Mouse (Mus musculus) frontal cortex, postnatal 36 days (tissue): ENCODE results near the gene Tbc1d22a.

ENCODE experiments used
- DNase-seq, 2 experiments: peaks; one replicate each; pipeline ENCODE4 v3.0.0; 2022; ENCODE audit warnings: low spot score in 2 of 2

Tbc1d22a gene

DNA sequence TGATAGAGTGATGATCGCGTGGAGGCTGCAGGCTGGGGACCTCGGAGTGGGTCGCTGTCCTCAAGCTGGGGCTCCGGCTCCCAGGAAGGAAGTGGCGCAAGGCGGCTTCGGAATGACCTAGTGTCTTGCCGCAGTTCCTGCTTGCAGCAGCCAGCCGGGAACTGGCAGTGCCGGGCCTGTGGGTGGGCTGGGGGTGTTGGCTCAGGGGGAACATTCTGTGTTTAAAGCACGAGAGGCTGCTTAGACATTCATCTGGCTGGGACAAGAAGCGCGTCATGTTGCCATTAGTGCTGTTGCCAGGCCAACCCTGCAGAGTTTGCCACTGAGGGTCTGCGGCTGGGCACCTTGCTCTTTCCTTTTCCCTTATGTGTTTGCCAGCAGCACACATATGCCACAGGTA, 63.2 kb downstream of the Tbc1d22a start:
- peak; percentile 57 to 74 for DNase-seq

DNA sequence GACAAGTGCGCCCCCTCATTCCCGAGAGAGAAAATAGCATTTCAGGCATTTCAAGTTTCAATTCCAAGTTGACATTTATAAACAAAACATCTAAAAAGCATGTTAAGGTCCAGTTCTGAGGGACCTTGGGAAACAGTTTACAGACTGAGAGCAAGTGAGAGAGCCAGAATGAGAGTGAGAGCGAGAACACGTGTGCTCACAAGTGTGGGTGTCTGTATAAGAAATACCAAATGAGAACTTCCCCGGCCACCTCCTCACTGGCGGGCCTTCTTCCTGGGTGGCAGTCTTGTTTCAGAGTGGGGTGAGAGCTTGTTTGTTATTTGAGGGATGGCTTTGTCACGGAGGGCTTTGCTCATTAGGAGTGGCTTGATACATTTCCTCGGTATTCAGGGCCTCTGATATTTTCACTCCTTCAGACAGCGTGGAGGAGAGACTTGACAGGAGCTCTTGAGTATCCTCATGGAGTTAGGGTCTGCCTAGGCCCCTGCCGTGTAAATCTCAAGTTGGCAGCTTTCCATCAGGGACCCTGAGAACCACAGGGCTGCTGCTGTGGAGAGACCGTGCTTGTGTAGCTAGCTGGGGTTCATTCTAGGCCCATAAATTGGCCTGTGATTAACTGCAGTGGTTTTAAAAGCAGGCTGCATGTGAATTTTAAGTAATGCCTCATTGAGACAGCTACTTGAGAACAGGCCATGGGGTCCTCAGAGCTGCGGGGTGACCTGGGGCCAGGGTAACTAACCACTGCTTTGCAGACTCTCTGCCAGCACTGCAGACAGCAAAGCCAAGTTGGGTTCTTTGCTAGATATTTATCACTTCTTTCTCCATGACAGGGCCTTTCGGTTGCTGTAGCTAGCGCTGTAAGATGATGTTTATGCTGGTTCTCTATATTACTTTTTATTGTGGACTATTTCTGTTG, 65.1 kb downstream of the Tbc1d22a start:
- DNase-seq: peak; percentile 45

DNA sequence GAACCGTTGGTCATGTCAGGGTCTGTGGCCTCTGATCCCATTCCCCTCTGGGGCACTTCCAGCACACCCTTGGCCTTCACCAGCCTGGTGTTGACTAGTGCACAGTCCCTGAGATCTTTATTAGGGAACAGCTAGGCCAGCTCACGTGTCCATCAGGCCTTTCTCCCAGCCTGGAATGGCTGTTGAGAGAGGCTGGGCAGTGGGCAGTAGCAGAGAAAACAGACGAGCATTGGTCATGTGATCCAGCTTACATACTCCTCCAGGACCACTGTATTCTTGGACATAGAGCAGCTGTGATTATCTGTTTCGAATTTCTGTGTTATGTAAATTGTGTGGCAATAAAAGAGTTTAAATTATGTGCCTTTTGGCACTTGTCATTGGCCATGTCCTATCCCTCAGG, 65.9 kb downstream of the Tbc1d22a start:
- no peak for DNase-seq

DNA sequence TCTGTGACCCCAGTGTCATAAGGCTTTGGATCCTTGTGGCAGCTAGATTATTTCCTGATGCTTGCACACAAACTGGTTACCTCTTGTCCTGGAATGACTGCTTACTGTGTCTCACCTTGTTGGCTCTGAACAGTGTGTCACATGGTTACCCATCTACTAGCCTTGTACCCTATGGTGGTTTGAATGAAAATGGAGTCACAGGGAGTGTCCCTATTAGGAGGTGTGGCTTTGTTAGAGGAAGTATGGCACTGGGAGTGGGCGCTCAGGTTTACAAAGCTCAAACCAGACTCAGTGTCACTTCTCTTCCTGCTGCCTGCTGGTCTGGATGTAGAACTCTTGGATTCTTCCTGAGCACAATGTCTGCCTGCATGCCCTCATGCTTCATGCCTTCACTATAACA, 69.0 kb downstream of the Tbc1d22a start:
- DNase-seq: no peak

DNA sequence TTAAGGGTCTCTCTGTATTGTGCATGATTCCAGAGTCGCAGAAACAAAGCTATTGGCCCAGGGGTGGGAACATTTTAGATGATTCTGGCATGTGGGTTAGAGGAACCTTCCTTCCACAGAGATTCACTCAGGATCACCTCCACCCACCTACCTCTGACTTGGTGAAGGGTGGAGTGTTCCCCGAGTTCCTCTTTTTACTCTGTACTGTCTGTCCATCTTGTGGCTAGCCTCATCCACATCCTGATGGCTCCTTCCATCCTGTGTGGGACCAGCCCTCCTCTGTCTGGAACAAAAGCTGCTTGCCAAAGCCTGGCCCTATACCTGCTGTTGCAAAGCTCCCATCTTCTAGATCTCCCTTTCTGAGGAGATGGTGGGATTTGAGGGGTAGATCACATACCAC, 71.0 kb downstream of the Tbc1d22a start:
- no peak for DNase-seq

DNA sequence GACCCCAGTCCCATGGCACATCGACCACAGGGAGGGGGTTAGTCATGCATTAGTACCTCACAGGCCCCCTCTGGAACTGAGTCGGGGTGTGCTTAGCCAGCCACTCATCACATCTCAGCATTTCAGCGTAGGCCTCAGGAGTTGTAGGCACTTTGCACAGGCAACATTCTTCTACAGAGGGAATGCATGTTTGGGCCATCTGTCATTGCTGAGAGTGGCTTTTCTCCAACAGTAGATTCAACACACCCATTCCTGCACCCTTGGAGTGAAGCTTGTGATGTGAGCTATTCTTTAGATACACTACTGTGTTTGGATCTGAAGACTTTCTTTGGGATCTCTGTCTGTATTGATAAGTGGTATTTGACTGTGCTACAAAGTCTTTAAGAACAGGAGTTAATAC, 75.8 kb downstream of the Tbc1d22a start:
- peak in 1 of 2 experiments; percentile 52 for DNase-seq

DNA sequence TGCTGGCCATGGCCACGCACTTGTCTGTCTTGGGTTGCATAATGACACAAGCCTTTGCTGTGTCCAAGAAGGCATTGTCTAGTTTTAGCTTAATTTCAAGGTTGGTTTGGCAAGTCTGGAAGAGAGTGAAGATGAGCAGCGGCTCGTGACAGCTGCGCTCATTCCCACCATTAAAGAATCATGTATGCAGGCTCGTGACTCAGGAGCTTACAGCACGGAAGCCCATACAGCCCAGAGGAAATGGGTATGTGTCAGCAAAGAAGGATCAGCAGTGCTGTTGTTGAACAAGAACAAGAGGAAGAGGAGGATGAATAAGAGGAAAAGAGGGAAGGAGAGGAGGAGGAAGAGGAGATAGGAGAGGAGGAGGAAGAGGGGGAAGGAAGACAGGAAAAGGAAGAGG, 78.0 kb downstream of the Tbc1d22a start:
- no peak for DNase-seq

DNA sequence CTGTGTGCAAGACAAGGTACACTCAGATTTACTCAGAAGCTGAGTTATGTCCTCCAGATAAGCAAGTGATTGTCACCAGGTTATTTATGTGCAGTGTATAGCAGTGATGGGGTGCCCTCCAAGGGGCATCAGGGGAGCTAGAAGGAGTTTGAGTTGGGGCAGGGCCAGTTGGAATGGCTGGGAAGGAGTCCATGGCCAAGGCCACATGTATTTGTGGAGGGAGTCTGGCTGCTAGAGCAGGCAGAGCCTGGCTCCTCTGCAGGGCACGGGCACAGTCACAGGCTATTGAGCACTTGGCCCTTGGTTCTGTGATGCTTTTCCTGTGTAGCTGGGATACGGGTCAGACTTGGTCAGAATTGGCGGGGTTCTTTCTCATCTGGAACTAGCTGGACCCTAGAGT, 80.2 kb downstream of the Tbc1d22a start:
- DNase-seq: no peak

DNA sequence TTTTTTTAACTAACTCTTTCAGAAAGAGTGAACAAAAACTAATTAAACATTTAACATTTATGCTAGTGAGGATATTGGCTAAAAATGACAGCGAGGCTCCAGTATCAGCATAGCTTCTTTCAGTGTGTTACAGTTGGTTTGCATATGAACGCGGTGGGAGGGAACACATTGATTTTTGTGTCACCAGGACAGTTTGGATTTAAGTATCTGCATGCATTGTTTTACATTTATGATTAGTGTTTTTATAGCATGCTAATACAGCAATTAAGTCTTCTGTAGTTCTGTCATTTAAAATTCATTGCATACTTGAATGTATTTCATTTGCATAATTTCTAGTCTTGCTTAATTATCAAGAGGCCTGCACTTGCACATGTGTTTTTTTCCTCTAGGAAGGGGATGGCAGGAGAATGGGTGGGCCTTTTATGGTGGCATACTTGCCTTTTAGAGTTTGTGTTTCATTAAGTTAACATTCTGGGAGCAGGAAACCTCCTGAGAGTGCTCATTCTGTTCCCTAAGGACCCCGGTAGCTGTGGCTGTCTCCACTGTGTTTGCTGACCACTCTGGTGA, 81.5 kb downstream of the Tbc1d22a start:
- no peak for DNase-seq

DNA sequence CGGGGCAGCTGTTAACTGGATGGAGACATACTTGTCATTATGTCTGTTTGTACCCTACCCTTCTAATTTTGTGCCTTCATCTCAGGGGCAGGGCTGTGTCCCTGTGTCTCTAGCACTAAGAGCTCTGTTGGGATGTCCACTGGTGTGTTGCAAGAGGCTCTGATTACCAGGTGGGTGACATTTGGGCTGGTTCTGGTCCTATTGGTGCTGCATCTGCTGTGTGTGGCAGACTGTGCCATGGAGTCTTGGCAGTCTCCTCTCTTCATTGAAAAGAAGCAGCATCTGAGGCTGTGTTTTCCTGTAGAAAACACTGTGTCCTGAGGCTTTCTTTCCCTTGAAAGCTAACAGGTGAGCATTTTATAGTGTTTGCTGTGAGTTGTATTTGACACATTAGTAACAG, 83.0 kb downstream of the Tbc1d22a start:
- DNase-seq: no peak

DNA sequence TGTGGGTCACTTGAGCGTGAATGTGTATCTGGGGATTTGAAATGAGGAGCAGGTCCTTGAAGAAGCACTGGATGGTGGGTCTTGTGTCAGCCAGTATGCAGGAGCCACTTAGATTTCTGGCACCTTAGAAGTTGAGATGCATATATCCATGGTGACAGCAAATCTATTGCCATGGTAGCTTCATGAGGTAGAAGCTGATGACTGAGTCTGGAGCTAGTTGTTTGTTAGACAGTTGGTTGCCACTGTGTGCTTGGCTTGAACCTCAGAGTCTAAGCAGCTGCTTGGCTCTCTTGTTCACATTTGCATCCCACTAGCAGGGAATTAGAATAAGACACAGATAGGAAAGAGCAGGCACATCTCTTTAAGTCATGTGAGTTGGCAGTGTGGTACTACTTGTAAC, 89.6 kb downstream of the Tbc1d22a start:
- no peak for DNase-seq

DNA sequence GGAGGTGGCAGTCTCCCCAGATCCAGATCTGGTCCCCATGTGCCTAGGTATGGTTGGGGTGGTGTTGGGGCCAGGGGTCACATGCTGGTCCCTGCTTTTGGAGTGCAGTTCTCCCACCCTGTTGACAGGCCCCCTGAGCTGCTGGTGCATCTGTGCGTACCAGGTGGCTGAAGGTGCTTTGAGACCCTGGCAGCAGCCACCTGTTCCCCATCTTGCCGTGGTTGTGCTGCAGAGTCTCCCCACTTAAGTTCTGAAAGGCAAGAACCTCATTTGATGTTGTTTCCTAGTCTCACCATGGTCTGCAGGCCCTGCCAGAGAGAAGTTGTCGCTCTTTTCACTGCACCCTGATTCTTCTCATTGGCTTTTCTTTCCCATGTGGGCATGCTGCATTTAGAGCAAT, 90.6 kb downstream of the Tbc1d22a start:
- DNase-seq: no peak

DNA sequence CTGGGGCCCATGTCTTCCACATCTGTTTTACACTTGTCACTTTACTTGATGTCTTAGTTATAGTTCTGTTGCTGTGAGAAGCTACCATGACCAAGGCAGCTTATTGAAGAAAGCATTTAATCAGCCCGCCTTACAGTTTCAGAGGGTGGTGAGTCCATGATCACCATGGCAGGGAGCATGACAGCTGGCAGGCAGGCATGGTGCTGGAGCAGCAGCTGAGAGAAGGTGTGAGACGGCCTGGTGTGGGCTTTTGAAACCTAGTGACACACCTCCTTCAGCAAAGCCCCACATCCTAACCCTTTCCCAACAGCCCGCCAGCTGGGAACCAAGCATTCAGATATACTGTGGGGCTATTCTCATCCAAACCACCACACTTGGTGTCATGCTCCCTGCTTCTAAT, 91.0 kb downstream of the Tbc1d22a start:
- DNase-seq: no peak

DNA sequence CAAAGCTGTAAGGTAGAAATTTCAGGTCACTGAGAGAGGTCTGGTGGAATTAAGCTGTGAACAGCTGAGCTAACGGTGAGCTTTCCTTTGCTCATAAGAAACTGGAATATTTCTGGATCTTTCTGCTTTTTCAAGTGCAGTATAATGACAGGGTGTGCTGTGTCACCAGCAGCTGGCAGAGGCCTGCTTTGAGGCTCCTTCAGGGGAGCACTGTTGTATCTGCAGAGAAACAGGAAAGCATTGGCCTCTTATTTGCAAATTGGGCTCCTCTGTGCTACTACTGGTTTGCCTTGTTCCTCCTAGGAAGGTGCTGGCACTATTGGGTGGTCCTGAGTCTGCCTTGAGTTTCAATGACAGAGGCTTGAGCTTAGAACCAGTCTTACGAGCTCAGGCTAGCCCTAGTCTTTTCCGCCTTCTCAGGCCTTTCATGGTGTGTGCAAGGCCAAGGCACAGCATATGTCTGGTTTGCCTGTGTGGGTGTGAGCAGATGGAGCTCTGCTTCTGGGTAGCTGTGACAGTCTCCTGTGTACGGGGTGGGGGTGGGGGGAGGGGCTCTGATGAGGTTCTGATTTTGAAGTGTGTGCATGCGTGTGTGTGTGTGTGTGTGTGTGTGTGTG, 95.1 kb downstream of the Tbc1d22a start:
- DNase-seq: peak; percentile 66 to 81

DNA sequence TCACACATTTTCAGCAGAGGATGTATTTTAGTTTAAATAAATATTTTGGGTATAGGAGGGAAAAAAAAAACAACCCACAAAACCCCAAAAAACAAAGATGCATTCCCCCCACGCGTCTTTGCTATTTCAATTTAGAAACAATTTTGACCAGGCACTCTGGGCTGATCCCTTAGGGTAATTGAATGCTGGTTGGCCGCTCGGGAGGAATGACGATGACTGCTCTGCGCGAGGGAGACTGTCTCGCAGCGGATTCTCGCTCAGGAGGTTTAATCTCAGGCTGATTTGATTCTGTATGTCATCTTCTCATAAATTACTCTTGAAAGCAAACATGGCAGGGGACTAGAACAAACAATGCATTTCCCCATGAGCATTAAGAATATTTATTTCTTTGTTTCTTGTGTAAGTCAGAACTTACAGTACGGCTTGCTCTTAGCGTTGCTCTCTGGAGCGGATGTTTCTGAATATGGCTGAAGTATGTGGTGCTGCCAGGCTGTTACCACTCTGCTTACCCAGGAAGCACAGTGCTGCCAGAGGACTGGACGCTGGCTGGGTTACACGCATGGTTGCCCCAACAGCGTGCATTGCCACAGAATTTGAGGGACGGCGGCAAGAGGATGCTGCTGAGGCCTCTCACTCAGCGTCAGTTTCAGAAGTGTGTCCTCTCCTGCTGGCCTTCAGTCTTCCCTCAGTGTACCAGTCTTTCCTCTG, 106.7 kb downstream of the Tbc1d22a start:
- no peak for DNase-seq

DNA sequence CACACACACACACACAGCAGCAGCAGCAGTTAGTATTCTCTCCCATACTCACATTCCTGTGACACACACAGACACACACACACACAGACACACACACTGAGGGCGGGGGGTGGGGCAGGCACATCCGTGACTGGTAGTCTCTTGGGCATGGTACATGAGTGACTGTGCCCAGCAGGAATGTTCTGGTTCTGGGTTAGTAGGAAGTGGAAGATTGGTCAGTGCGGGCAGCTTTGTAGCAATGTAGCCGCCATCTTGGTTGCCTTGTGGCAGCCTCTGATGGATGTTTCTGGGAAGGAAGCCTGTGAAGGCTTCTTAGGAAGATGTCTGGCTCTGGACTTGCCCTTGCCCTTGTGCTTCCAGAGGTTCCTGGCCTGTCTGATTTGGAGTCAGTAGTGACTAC, 112.1 kb downstream of the Tbc1d22a start:
- DNase-seq: no peak

DNA sequence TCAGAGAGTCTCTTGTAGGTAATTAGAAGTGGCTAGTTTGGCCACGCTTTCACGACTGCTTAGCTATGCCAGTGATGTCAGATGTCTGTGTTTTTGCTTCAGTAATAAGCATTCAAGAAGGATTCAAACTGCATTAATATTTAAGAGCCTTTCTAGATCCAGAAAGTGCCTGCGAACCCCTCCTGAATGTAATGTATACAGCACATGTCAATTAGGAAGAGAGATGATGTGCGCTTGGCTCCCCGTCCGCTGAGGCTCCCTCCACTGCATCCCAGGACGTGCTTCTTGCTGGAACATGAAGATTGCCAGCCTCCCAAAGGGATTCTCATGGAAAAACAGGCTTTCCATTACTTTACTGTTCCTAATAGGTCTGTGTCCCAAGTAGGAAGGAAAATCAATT, 115.7 kb downstream of the Tbc1d22a start:
- DNase-seq: no peak

DNA sequence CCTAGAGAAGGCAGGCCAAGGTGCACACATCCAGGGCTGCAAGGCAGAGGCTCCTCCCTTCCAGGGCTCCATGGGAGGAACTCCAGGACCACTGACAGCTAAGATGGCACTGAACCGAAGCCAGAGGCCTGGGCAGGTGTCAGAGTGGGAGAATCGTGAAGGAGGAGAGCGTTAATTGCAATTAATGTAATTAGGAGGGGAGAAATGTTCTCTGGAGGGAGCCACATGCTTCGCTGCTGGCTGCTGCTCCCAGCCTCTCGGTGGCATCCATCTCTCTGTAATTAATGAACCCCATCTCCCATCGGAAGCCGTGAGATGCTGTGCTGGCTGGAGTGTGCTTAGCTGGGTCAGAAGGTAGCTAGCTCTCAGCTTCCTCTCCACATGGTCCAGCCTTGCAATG, 116.2 kb downstream of the Tbc1d22a start:
- no peak for DNase-seq

DNA sequence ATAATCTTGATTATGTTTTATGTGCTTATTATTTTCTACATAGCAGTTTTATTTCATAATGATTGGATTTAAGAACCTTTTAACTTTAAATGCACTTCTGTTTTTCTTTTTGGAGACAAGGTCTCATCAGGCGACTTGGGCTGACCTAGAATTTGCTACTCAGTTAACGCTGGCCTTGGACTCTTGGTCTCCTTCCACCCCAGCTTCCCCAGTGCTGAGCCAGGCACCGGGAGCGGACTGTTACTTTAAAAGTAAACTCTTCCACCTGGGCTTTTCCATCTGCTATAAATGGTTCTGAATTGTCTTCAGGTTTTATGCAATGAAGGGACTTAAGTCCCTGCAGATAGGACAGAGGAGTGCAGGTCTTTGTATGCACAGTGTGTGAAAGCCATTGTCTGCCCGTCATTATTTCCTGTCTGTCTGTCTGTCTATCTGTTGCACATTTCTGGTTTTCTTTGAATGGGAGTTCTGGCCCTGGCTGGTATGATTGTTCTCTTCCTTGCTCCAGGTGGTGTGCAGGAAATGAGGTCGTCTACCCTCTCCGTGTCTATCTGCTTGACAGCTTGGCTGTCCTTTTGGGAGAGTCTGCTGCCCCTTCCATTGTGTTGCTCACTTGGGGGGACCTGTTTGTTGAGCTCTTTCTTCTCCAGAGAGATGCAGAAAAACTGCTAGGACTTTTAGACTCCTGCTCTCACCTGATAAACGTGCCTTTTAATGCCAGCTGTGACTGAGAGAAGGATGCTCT, 117.4 kb downstream of the Tbc1d22a start:
- DNase-seq: no peak

DNA sequence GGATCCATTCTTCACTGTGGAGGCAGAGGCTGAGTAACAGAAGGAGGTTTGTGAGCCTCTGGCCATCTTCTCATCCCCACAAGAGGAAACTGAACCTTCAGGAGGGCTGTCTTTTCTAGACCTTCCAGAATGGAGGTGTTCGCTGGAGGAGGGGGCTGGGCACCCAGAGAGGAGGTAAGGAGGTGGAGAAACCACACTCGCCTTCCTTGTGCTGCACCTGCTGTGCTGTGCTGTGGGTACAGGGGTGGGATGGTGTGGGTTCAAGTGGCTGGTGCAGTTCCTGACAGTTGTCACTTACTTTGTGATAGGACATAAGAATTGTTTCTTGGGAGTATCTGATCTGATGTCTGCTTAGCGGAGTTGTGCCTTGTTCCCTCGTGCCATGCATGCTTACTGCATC, 118.9 kb downstream of the Tbc1d22a start:
- no peak for DNase-seq

DNA sequence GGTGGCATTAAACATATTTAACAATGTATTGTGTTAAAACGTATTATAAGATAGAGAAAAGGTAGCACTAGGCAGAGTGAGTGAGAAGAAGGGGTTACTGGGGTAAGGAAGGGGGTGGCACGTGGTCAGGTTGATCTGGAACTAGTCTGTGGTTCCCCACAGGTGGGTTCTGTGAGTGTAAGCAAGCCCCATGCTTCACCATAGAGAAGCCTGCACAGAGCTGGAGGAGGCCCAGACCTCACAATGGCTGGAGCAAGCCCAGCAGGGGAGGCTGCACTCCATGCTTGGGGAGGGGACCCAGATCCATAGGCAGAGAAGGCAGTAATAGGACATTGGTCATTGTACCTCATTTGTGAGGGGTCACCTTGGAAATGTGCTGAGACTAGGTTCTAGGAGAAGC, 119.3 kb downstream of the Tbc1d22a start:
- no peak for DNase-seq

DNA sequence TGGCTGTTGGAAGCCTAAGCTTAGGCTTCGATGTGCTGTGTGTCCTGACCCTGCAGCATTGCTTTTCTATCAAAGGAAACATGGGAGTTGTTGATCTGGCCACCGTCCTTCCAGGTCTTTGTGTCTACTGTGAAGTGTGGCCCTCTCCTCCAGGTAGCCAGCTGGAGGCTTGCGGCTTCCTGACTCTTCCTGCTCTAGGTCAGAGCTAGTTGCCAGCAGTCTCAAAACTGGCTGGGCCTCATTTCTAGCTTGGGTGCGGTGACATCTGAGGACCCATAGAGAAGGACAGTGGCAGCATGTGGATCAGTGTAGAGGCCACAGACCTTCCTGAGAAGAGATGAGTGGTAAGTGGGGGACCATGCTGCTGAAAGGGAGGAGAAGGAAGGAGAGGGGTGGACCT, 120.0 kb downstream of the Tbc1d22a start:
- DNase-seq: no peak
